Mouse (Mus musculus): ENCODE data around the gene Krt2.
A peak's percentile ranks its signal among the peaks of the same experiment; 100 is the strongest.

Krt2 gene

GRCm38 (mm10) chr15:101772711-101773081, 45.3 kb downstream of the Krt2 start:
- DNase-seq (ENCODE audit: inconsistent age in 2 of 2, low spot score in 1 of 2): peak; percentile 78 to 95

- peak in 1 of 2 experiments; percentile 46 for DNase-seq (ENCODE audit: inconsistent age in 2 of 2, low spot score in 1 of 2)
Measured at GRCm38 (mm10) chr15:101772080-101772710, 45.8 kb downstream of the Krt2 start.

GRCm38 (mm10) chr15:101770226-101770625, 47.7 kb downstream of the Krt2 start:
- DNase-seq (ENCODE audit: inconsistent age in 2 of 2, low spot score in 1 of 2): no peak
